Mouse (Mus musculus): ENCODE measurements around the gene Cdh22. TPM values are rescaled to one million over a fixed set of nuclear protein-coding genes. Genes with fewer than 3 reads are reported as not detected.

Gene Cdh22
- polyA plus RNA-seq, 1 experiment, result 0.80 TPM

GRCm38 (mm10) chr2:165246349-165246748 is 11.7 kb upstream of the Cdh22 start:
- Histone ChIP-seq H3K4me1 (ENCODE audit: control insufficient read depth, insufficient read depth, low read length) (peaks cover 2% of the 10 kb centered on the region; the same call in 1 of the 2 replicates), H3K27ac (ENCODE audit: control insufficient read depth, insufficient read depth, low read depth, low read length, poor library complexity) (no peak overlapping the region), H3K4me3 (replicated peaks; ENCODE audit: control insufficient read depth, low read depth, low read length) (no peak overlapping the region)
- no peak for TF ChIP-seq CTCF (IDR thresholded peaks at IDR 0.05; ENCODE audit: control insufficient read depth, insufficient read depth, low read length)
- TF ChIP-seq POLR2A (IDR thresholded peaks at IDR 0.05; ENCODE audit: borderline replicate concordance, control insufficient read depth, low read depth, low read length), result no peak
- 74% methylated on average over 11 of the region's 11 CpGs for WGBS

- H3K4me3 ChIP-seq (replicated peaks; ENCODE audit: control insufficient read depth, low read depth, low read length), result no peak overlapping the region
- 35% methylated on average over 11 of the region's 11 CpGs for WGBS
- no peak for TF ChIP-seq CTCF (IDR thresholded peaks at IDR 0.05; ENCODE audit: control insufficient read depth, insufficient read depth, low read length)
- TF ChIP-seq POLR2A (IDR thresholded peaks at IDR 0.05; ENCODE audit: borderline replicate concordance, control insufficient read depth, low read depth, low read length), result no peak
- no peaks in the 10 kb centered on the region for H3K4me1 ChIP-seq (ENCODE audit: control insufficient read depth, insufficient read depth, low read length)
- no peak overlapping the region for H3K27ac ChIP-seq (ENCODE audit: control insufficient read depth, insufficient read depth, low read depth, low read length, poor library complexity)
Measured at GRCm38 (mm10) chr2:165243122-165243720, 8.6 kb upstream of the Cdh22 start.

- WGBS, result 16% methylated on average over 13 of the region's 13 CpGs
- no peak for TF ChIP-seq POLR2A (IDR thresholded peaks at IDR 0.05; ENCODE audit: borderline replicate concordance, control insufficient read depth, low read depth, low read length)
- no peak for TF ChIP-seq CTCF (IDR thresholded peaks at IDR 0.05; ENCODE audit: control insufficient read depth, insufficient read depth, low read length)
- Histone ChIP-seq H3K4me1 (ENCODE audit: control insufficient read depth, insufficient read depth, low read length) (no peaks in the 10 kb centered on the region), H3K27ac (ENCODE audit: control insufficient read depth, insufficient read depth, low read depth, low read length, poor library complexity) (no peak overlapping the region), H3K4me3 (replicated peaks; ENCODE audit: control insufficient read depth, low read depth, low read length) (no peak overlapping the region)
Measured at GRCm38 (mm10) chr2:165242575-165242974, 7.9 kb upstream of the Cdh22 start.

GRCm38 (mm10) chr2:165241786-165242185 is 7.1 kb upstream of the Cdh22 start:
- TF ChIP-seq POLR2A (IDR thresholded peaks at IDR 0.05; ENCODE audit: borderline replicate concordance, control insufficient read depth, low read depth, low read length), result no peak
- TF ChIP-seq CTCF (IDR thresholded peaks at IDR 0.05; ENCODE audit: control insufficient read depth, insufficient read depth, low read length), result no peak
- 9% methylated on average over 7 of the region's 7 CpGs for WGBS
- Histone ChIP-seq H3K27ac (ENCODE audit: control insufficient read depth, insufficient read depth, low read depth, low read length, poor library complexity) (no peak overlapping the region), H3K4me1 (ENCODE audit: control insufficient read depth, insufficient read depth, low read length) (no peaks in the 10 kb centered on the region), H3K4me3 (replicated peaks; ENCODE audit: control insufficient read depth, low read depth, low read length) (no peak overlapping the region)

GRCm38 (mm10) chr2:165240371-165240770 is 5.7 kb upstream of the Cdh22 start:
- no peak for TF ChIP-seq POLR2A (IDR thresholded peaks at IDR 0.05; ENCODE audit: borderline replicate concordance, control insufficient read depth, low read depth, low read length)
- TF ChIP-seq CTCF (IDR thresholded peaks at IDR 0.05; ENCODE audit: control insufficient read depth, insufficient read depth, low read length), result no peak
- Histone ChIP-seq H3K4me1 (ENCODE audit: control insufficient read depth, insufficient read depth, low read length) (no peaks in the 10 kb centered on the region), H3K4me3 (replicated peaks; ENCODE audit: control insufficient read depth, low read depth, low read length) (no peak overlapping the region), H3K27ac (ENCODE audit: control insufficient read depth, insufficient read depth, low read depth, low read length, poor library complexity) (no peak overlapping the region)
- WGBS, result 28% methylated on average over 8 of the region's 8 CpGs

- Histone ChIP-seq H3K4me3 (replicated peaks; ENCODE audit: control insufficient read depth, low read depth, low read length) (no peak overlapping the region), H3K4me1 (ENCODE audit: control insufficient read depth, insufficient read depth, low read length) (no peaks in the 10 kb centered on the region), H3K27ac (ENCODE audit: control insufficient read depth, insufficient read depth, low read depth, low read length, poor library complexity) (no peak overlapping the region)
- 12% methylated on average over 15 of the region's 15 CpGs for WGBS
- no peak for TF ChIP-seq CTCF (IDR thresholded peaks at IDR 0.05; ENCODE audit: control insufficient read depth, insufficient read depth, low read length)
- TF ChIP-seq POLR2A (IDR thresholded peaks at IDR 0.05; ENCODE audit: borderline replicate concordance, control insufficient read depth, low read depth, low read length), result no peak
Measured at GRCm38 (mm10) chr2:165239533-165240144, 5.0 kb upstream of the Cdh22 start.

- Histone ChIP-seq H3K4me1 (ENCODE audit: control insufficient read depth, insufficient read depth, low read length) (no peaks in the 10 kb centered on the region), H3K27ac (ENCODE audit: control insufficient read depth, insufficient read depth, low read depth, low read length, poor library complexity) (no peak overlapping the region), H3K4me3 (replicated peaks; ENCODE audit: control insufficient read depth, low read depth, low read length) (no peak overlapping the region)
- TF ChIP-seq POLR2A (IDR thresholded peaks at IDR 0.05; ENCODE audit: borderline replicate concordance, control insufficient read depth, low read depth, low read length), result no peak
- TF ChIP-seq CTCF (IDR thresholded peaks at IDR 0.05; ENCODE audit: control insufficient read depth, insufficient read depth, low read length), result no peak
- 32% methylated on average over 12 of the region's 12 CpGs for WGBS
Measured at GRCm38 (mm10) chr2:165238416-165239145, 3.9 kb upstream of the Cdh22 start.

- WGBS, result 2% methylated on average over 40 of the region's 41 CpGs
- Histone ChIP-seq H3K4me1 (ENCODE audit: control insufficient read depth, insufficient read depth, low read length) (no peaks in the 10 kb centered on the region), H3K4me3 (replicated peaks; ENCODE audit: control insufficient read depth, low read depth, low read length) (no peak overlapping the region), H3K27ac (ENCODE audit: control insufficient read depth, insufficient read depth, low read depth, low read length, poor library complexity) (no peak overlapping the region)
- TF ChIP-seq CTCF (IDR thresholded peaks at IDR 0.05; ENCODE audit: control insufficient read depth, insufficient read depth, low read length) (no peak), POLR2A (IDR thresholded peaks at IDR 0.05; ENCODE audit: borderline replicate concordance, control insufficient read depth, low read depth, low read length) (no peak)
Measured at GRCm38 (mm10) chr2:165234291-165234612, 401 bp downstream of the Cdh22 start.

All from bone marrow, adult 2 months (tissue).